Mouse (Mus musculus): ENCODE measurements around the gene Spo11. TPM values are rescaled to one million over a fixed set of nuclear protein-coding genes. Genes with fewer than 3 reads are reported as not detected.

Spo11 gene
- polyA plus RNA-seq, 1 experiment, result not detected

DNA sequence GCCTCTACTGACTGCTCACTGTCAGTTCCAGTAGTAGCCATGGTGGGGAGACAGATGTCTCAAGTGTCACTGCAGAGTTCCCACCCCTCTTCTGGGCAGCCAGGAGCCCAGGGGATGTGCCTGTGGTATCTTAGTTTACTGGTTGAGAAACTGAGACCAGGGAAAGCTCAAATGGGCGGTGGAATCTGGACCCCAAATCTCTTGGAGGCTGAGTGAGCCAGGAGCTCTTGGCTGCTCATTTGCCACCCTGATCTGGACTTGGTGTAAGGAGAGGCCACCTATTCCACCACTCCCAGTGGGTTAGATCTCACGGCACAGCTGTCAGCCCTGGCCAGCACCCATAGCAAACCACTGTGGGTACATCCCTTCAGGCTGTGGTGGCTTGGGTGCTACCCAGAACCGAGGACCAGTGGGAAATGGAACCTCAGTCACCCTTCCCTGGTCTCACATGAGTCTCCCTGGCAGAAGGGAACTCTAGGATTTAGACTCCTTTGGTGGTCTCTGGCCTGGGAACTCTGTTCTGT is 51.1 kb downstream of the Spo11 start:
- Histone ChIP-seq H3K36me3 (ENCODE audit: control insufficient read depth, insufficient read depth) (peaks cover 12% of the 10 kb centered on the region), H3K79me2 (ENCODE audit: control insufficient read depth, insufficient read depth) (peaks cover 25% of the 10 kb centered on the region), H3K27me3 (ENCODE audit: control insufficient read depth, insufficient read depth, insufficient read length) (no peaks in the 10 kb centered on the region), H3K79me3 (ENCODE audit: low read depth) (peaks cover 5% of the 10 kb centered on the region), H3K4me3 (ENCODE audit: insufficient read depth, poor library complexity, severe bottlenecking) (no peak overlapping the region), H3ac (ENCODE audit: control insufficient read depth, insufficient read length, low read depth) (no peak overlapping the region)
- no peak for TF ChIP-seq MYOD1 (IDR thresholded peaks at IDR 0.05; ENCODE audit: control insufficient read depth, insufficient read length, low read depth)
- TF ChIP-seq USF1 (IDR thresholded peaks at IDR 0.05; ENCODE audit: low read depth), result no peak
- TF ChIP-seq FOSL1 (IDR thresholded peaks at IDR 0.05; ENCODE audit: insufficient read depth, low read length, poor library complexity, severe bottlenecking), result no peak
- no peak for TF ChIP-seq CTCF (IDR thresholded peaks at IDR 0.05; ENCODE audit: control insufficient read depth, insufficient read depth, insufficient read length)
- TF ChIP-seq CEBPB (IDR thresholded peaks at IDR 0.05; ENCODE audit: low read depth), result no peak
- TF ChIP-seq MYOG (IDR thresholded peaks at IDR 0.05; ENCODE audit: control insufficient read depth, extremely low read depth, insufficient read length), result no peak

- peaks cover 5% of the 10 kb centered on the region for H3K36me3 ChIP-seq (ENCODE audit: control insufficient read depth, insufficient read depth)
- H3ac ChIP-seq (ENCODE audit: control insufficient read depth, insufficient read length, low read depth), result no peak overlapping the region
- no peaks in the 10 kb centered on the region for H3K27me3 ChIP-seq (ENCODE audit: control insufficient read depth, insufficient read depth, insufficient read length)
- H3K79me2 ChIP-seq (ENCODE audit: control insufficient read depth, insufficient read depth), result peaks cover 3% of the 10 kb centered on the region
- H3K79me3 ChIP-seq (ENCODE audit: low read depth), result no peaks in the 10 kb centered on the region
- TF ChIP-seq MYOG (IDR thresholded peaks at IDR 0.05; ENCODE audit: control insufficient read depth, extremely low read depth, insufficient read length), result no peak
- TF ChIP-seq FOSL1 (IDR thresholded peaks at IDR 0.05; ENCODE audit: insufficient read depth, low read length, poor library complexity, severe bottlenecking), result no peak
- no peak for TF ChIP-seq CTCF (IDR thresholded peaks at IDR 0.05; ENCODE audit: control insufficient read depth, insufficient read depth, insufficient read length)
- TF ChIP-seq USF1 (IDR thresholded peaks at IDR 0.05; ENCODE audit: low read depth), result no peak
- no peak for TF ChIP-seq MAX (IDR thresholded peaks at IDR 0.05)
- no peak for TF ChIP-seq MYOD1 (IDR thresholded peaks at IDR 0.05; ENCODE audit: control insufficient read depth, insufficient read length, low read depth)
- no peak for TF ChIP-seq CEBPB (IDR thresholded peaks at IDR 0.05; ENCODE audit: low read depth)
- H3K4me3 ChIP-seq (ENCODE audit: insufficient read depth, poor library complexity, severe bottlenecking), result no peak overlapping the region
Measured at GRCm38 (mm10) chr2:173030591-173031338, 53.3 kb downstream of the Spo11 start.

DNA sequence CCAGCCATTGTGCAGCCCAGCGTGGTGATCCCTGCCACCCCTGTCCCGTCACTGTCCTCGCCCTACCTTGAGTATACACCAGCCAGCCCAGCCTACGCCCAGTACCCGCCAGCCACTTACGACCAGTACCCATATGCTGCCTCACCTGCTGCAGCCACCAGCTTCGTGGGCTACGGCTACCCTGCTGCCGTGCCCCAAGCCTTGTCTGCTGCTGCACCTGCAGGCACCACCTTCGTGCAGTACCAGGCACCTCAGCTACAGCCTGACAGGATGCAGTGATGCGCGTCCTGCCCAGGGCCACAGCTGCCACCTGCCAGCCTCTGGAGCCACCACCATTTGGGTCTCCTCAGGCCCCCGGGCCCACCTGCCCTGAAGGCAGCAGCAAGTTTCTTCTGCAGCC is 56.0 kb downstream of the Spo11 start:
- Histone ChIP-seq H3K79me2 (ENCODE audit: control insufficient read depth, insufficient read depth) (no peaks in the 10 kb centered on the region), H3K4me3 (ENCODE audit: insufficient read depth, poor library complexity, severe bottlenecking) (no peak overlapping the region), H3K27me3 (ENCODE audit: control insufficient read depth, insufficient read depth, insufficient read length) (no peaks in the 10 kb centered on the region), H3ac (ENCODE audit: control insufficient read depth, insufficient read length, low read depth) (no peak overlapping the region), H3K79me3 (ENCODE audit: low read depth) (no peaks in the 10 kb centered on the region), H3K36me3 (ENCODE audit: control insufficient read depth, insufficient read depth) (no peaks in the 10 kb centered on the region)
- TF ChIP-seq MYOG (IDR thresholded peaks at IDR 0.05; ENCODE audit: control insufficient read depth, extremely low read depth, insufficient read length) (no peak), MAX (IDR thresholded peaks at IDR 0.05) (no peak), MYOD1 (IDR thresholded peaks at IDR 0.05; ENCODE audit: control insufficient read depth, insufficient read length, low read depth) (no peak), CTCF (IDR thresholded peaks at IDR 0.05; ENCODE audit: control insufficient read depth, insufficient read depth, insufficient read length) (no peak), USF1 (IDR thresholded peaks at IDR 0.05; ENCODE audit: low read depth) (no peak), CEBPB (IDR thresholded peaks at IDR 0.05; ENCODE audit: low read depth) (no peak), FOSL1 (IDR thresholded peaks at IDR 0.05; ENCODE audit: insufficient read depth, low read length, poor library complexity, severe bottlenecking) (no peak)

GRCm38 (mm10) chr2:173034998-173035397 is 57.5 kb downstream of the Spo11 start:
- Histone ChIP-seq H3K27me3 (ENCODE audit: control insufficient read depth, insufficient read depth, insufficient read length) (no peaks in the 10 kb centered on the region), H3K79me2 (ENCODE audit: control insufficient read depth, insufficient read depth) (no peaks in the 10 kb centered on the region), H3K79me3 (ENCODE audit: low read depth) (no peaks in the 10 kb centered on the region), H3K4me3 (ENCODE audit: insufficient read depth, poor library complexity, severe bottlenecking) (no peak overlapping the region), H3ac (ENCODE audit: control insufficient read depth, insufficient read length, low read depth) (no peak overlapping the region), H3K36me3 (ENCODE audit: control insufficient read depth, insufficient read depth) (no peaks in the 10 kb centered on the region)
- TF ChIP-seq MYOD1 (IDR thresholded peaks at IDR 0.05; ENCODE audit: control insufficient read depth, insufficient read length, low read depth), result no peak
- TF ChIP-seq USF1 (IDR thresholded peaks at IDR 0.05; ENCODE audit: low read depth), result no peak
- TF ChIP-seq MAX (IDR thresholded peaks at IDR 0.05), result no peak
- TF ChIP-seq MYOG (IDR thresholded peaks at IDR 0.05; ENCODE audit: control insufficient read depth, extremely low read depth, insufficient read length), result no peak

DNA sequence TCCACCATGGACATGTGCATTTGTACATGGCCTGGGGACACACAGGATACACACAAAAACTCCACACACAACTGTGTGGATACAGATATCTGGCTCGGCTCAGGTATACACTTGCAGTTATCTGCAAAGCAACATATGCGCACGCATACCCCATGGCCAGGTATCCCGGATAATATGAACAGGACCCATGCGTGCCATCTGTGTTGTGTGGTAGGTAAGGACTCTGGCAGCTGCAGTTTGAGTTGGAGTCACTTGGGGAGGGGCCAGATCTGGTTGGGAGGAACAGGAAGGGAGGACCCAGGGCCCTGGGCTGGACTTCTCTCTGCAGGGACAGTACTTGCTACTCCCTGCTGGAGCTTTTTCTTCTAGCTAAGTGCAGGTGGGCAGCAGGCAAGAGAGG is 58.2 kb downstream of the Spo11 start:
- Histone ChIP-seq H3K36me3 (ENCODE audit: control insufficient read depth, insufficient read depth) (no peaks in the 10 kb centered on the region), H3K4me3 (ENCODE audit: insufficient read depth, poor library complexity, severe bottlenecking) (no peak overlapping the region), H3K79me3 (ENCODE audit: low read depth) (no peaks in the 10 kb centered on the region), H3K27me3 (ENCODE audit: control insufficient read depth, insufficient read depth, insufficient read length) (no peaks in the 10 kb centered on the region), H3K79me2 (ENCODE audit: control insufficient read depth, insufficient read depth) (no peaks in the 10 kb centered on the region), H3ac (ENCODE audit: control insufficient read depth, insufficient read length, low read depth) (no peak overlapping the region)
- no peak for TF ChIP-seq CEBPB (IDR thresholded peaks at IDR 0.05; ENCODE audit: low read depth)
- TF ChIP-seq CTCF (IDR thresholded peaks at IDR 0.05; ENCODE audit: control insufficient read depth, insufficient read depth, insufficient read length), result no peak
- no peak for TF ChIP-seq MAX (IDR thresholded peaks at IDR 0.05)
- TF ChIP-seq MYOD1 (IDR thresholded peaks at IDR 0.05; ENCODE audit: control insufficient read depth, insufficient read length, low read depth), result no peak
- TF ChIP-seq USF1 (IDR thresholded peaks at IDR 0.05; ENCODE audit: low read depth), result no peak
- no peak for TF ChIP-seq MYOG (IDR thresholded peaks at IDR 0.05; ENCODE audit: control insufficient read depth, extremely low read depth, insufficient read length)
- TF ChIP-seq FOSL1 (IDR thresholded peaks at IDR 0.05; ENCODE audit: insufficient read depth, low read length, poor library complexity, severe bottlenecking), result no peak

Data from C2C12 (cell line).